Mouse (Mus musculus) megakaryocyte progenitor cell, adult 5-6 weeks (primary cell): ENCODE data around the gene Por. TPM values are rescaled to one million over a fixed set of nuclear protein-coding genes. Genes with fewer than 3 reads are reported as not detected.
A peak's percentile ranks its signal among the peaks of the same experiment; 100 is the strongest.

Source experiments
- ATAC-seq: replicated peaks from 2 replicates; pipeline ENCODE4 v1.8.0; 2016; ENCODE audit warnings: mild to moderate bottlenecking, moderate TSS enrichment, inconsistent platforms; ENCODE audit not compliant: poor library complexity
- total RNA-seq, 2 experiments: library from RNA; stranded (forward) in 1 of 2; stranded (reverse) in 1 of 2; fragments of 157-497, 149-512 nt in 1 of 2; fragments of 200-1000 nt in 1 of 2; gene quantifications; 2 replicates each; pipeline versions ENCODE4 v1.2.3 to v1.2.4; 2015 to 2017

Por gene
- total RNA-seq, 2 experiments from 2014 or later: 21.3 to 25.2 TPM

GRCm38 (mm10) chr5:135656046-135656445 is 13.8 kb upstream of the Por start:
- ATAC-seq: no peak

DNA sequence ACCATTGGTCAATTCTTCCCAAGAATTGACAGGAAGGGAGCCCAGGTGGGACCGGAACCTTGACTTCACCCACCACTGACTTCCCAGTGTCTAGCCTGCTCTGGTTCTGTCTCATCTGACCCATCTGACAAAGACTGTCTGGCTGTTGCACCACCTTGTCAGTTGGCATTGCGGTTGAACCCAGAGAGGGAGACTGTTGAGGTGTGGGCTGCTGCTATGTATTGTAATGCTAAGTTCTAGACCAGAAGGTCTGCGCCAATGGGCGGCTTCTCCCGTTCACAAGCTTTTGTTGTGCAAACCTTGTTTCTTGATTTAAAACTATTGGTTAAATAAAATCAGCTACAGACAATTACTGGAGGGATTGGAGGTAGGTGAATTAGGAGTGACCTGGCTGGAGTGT is 12.7 kb upstream of the Por start:
- ATAC-seq: peak; percentile 50

DNA sequence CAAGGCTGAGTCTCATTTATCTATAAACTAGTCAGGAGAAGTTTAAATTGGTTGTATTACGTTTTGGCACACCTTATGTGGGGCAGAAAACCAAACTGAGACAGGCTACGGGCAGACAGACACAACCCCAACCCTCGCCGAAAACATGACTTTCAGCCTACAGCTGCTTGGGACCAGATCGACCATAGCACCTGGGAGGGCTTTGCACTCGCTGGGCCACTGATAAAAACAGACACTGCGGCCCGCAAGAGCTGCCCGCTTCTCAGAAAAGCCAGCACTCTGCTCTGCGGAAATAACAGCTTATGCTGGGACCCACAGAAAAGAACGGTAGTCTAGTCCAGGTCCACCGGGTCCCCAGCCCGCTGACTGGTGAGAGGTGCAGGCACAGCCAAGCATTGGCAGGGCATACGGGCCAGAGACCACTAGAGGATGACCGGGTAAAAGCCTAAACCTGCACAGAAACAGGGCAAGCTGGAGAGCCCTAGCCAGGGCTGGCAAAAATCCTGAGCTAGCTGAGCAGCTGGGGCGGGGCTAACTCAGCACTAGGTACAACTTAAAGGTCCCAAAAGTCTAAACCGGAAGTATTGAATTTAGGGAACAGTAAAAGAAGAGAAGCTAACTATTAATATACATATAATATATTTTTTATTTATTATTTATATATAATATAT is 12.0 kb upstream of the Por start:
- ATAC-seq: peak; percentile 81

GRCm38 (mm10) chr5:135659956-135660355 is 9.9 kb upstream of the Por start:
- no peak for ATAC-seq

- no peak for ATAC-seq
Observed at GRCm38 (mm10) chr5:135660535-135660934, 9.3 kb upstream of the Por start.

DNA sequence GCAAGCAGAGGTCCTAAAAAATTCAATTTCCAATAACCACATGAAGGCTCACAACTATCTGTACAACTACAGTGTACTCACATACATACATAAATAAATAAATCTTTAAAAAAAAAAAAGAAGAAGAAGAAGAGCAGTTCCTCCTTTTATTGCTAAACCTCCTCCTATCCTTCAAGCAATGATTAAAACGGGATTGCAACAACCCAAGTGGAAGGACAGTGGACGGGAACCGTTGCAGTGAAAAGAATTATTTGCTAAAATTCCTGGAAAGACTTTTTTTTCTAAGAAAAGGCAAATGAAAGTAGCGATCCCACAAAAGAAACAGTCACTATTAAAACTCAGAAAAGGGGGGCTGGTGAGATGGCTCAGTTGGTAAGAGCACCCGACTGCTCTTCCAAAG is 2.9 kb upstream of the Por start:
- ATAC-seq: no peak; the same call in 1 of the 2 replicates

GRCm38 (mm10) chr5:135668071-135668470 is 1.8 kb upstream of the Por start:
- peak; percentile 38; the same call in 1 of the 2 replicates for ATAC-seq

GRCm38 (mm10) chr5:135670881-135671280 is 1.0 kb downstream of the Por start:
- ATAC-seq: no peak

GRCm38 (mm10) chr5:135672509-135672908 is 2.7 kb downstream of the Por start:
- no peak for ATAC-seq

- no peak for ATAC-seq
Observed at GRCm38 (mm10) chr5:135672980-135673379, 3.1 kb downstream of the Por start.

GRCm38 (mm10) chr5:135674349-135674775 is 4.5 kb downstream of the Por start:
- peak; percentile 30; the same call in 1 of the 2 replicates for ATAC-seq

DNA sequence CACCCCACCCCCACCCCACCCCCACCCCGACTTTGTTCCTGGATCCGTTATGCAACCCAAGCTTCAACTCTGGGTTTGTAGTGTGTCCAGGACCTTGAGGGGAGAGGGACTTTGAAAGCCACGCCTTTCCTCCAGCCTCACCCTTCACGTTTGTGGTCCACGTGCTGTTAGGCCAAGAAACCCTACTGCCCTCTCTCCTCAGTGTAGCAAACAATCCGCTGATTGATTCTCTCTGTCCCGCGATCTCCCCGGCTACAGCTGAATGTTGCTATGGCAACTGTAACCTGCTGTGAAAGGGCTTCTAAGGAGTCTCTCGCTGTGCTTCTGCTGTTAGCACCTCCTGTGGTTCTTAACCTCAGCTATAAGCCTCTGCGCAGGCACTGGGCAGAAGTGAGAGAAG is 5.0 kb downstream of the Por start:
- peak; percentile 42 for ATAC-seq

DNA sequence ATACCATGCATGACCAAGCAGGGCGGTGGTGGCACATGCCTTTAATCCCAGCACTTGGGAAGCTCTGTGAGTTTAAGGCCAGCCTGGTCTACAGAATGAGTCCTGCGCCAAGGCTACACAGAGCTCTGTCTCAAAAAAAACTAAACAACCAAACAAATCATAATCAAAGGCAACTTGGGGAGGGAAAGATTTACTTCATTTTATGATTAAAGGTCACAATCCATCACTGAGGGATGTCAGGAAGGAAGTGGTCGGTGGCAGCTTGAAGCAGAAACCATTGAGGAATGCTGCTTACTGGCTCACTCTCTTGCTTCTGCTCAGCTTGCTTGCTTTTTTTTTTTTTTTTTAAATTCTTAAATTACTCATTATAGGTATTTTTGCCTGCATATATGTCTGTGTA is 6.9 kb downstream of the Por start:
- no peak for ATAC-seq

- ATAC-seq: peak; percentile 30; the same call in 1 of the 2 replicates
Observed at GRCm38 (mm10) chr5:135677251-135677650, 7.4 kb downstream of the Por start.

DNA sequence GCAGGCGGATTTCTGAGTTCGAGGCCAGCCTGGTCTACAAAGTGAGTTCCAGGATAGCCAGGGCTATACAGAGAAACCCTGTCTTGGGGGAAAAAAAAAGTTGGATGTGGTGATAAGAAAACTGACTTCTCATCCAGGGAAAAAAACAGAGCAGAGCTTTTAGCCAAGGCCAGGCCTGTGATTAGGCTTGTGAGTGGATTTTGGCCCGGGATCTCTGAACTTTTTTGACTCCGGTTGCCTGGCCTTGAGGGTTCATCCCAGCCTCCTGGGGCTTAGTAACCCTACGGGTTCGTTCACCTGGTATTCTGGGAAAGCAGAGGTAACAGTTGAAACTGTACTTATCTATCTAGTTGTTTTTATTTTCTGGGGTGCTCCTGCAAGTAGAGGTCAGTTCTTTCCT is 8.6 kb downstream of the Por start:
- no peak for ATAC-seq

- ATAC-seq: no peak
Observed at GRCm38 (mm10) chr5:135680967-135681545, 11.2 kb downstream of the Por start.

- ATAC-seq: no peak
Observed at GRCm38 (mm10) chr5:135682009-135682408, 12.2 kb downstream of the Por start.

DNA sequence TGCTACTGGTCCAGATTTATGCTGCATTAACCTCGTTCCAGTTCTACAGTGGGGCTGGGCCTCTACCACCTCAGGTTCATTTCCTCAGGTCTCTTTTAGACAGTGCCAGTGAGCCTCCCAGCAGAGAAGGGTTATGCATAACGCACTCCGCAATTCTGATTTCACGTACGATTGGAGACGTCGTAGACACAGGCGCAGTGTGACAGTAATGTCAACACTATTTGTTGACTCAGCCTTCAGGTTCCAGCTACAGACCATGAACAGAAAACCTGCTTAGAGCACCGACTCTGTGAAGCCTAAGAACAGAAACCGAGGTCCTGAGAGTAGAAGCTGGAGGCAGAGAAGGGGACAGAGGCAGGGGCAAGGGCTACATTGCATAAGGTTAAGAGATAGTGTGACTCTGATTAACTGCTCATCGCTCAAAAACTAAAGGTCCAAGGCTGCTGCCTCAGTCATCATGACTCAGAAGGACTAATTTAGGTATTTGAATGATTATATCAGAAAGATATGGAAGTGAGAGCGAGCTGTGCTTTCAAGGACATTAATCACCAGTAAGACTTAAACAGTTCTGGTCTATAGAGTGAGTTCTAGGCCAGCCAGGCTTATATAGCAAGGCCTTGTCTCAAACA is 13.2 kb downstream of the Por start:
- no peak for ATAC-seq

GRCm38 (mm10) chr5:135690401-135690800 is 20.6 kb downstream of the Por start:
- no peak for ATAC-seq

DNA sequence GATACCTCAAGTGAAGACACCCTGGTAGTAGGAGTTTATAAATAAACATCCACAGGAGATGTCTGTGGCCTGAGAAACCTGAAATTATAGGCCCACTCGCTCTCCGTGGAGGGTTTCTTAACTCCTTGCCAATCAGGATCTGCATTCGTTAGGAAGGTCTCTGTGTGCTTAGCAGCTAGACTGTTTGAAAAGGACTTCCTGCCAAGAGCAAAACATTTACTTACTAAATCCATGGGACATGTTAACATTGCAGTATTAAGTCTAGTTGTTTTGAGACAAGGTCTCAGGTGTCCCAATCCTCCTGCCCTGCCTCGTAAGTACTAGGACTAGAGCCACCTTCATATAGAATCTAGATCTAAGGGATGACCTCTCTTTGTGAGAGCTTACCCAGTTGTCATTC is 21.4 kb downstream of the Por start:
- ATAC-seq: no peak

- ATAC-seq: no peak
Observed at GRCm38 (mm10) chr5:135693281-135693853, 23.5 kb downstream of the Por start.

- ATAC-seq: no peak
Observed at GRCm38 (mm10) chr5:135695277-135695721, 25.5 kb downstream of the Por start.
